Mouse (Mus musculus) heart, adult 9 months (tissue): ENCODE results near the gene Ptger1.
A peak's percentile ranks its signal among the peaks of the same experiment; 100 is the strongest.

Experiments used
- DNase-seq, 2 experiments: peaks; one replicate each; pipeline ENCODE4 v3.0.0; 2022; ENCODE audit warnings: low spot score in 2 of 2

The Ptger1 gene

DNA sequence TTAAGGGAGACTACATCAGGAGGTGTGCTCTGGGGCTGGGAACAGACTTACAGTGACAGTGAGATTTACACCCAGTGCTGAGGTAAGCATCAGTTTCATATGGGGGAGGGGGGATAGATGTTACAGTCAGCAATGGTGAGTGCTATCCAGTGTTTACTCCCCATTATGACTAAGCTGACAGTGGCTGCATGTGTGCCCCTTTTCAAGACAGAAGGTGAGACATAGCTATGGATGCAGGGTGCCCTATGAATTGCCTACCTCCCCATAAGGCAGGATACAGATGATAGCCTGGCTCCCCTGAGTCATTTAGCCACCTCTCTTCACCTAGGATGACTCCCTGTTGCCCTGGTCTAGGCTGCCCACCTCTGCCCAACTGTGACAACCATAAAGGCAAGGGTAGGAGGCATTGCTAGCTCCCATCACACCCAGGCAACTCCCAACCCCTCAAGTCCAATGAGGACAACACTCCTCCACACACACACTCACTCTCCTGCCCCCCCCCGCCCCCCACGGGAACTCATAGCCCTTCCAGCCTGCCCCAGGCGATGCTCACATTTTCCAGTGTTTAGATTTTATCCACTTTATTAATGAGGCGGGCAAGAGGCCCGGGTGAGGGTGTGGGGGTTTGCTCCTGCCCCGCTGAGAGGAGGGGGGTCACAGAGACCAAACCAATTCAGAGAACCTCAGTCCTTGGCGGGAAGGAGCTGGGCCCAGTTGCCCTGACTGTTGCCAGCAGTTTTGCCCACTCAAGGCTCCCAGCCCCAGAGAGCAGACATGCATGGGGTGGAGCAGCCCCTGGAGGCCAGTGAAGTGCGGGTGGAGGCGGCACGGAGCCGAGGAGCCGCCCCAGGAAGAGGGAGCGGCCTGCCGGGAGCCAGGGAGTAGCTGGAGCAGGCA is at the start of gene Ptger1:
Gene Ptger1 (plus strand): TSS at position 710 of the 897 bp plus-strand sequence.
- DNase-seq: peak; percentile 80 to 84

DNA sequence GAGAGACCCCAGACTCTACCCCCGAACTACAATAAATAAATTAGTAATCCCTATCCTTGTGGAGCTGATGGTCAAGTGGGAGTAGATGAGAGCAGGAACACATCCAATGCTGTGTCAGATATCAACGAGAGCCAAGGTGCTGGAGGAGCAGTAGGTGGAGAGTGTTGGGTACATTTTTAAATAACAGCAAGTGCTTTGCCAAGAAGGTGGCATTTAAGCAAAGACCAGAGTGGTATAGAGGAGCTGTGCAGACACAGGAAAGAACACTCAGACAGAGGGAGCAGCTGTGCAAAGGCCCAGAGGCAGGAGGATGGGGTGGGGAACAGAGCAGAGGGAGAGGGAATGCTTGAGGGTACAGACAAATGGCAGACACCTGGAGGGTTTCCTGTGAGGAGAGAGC is 49.4 kb upstream of the Ptger1 start:
- no peak for DNase-seq

DNA sequence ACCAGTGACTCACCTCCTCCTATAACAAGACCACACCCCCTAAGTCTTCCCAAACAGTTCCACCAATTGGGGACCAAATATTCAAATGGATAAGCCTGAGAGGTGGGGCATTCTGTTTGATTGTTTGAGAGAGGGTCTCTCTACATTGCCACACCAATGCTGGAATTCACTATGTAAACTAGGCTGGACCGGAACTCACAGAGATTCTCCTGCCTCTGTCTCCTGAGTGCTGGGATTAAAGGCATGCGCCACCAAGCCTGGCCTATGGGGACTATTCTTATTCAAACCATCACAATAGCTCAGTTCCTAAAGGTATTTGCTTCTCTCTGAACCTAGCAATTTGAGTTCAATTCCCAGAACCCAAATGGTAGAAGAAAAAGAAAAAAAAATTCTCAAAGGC is 47.9 kb upstream of the Ptger1 start:
- no peak for DNase-seq

DNA sequence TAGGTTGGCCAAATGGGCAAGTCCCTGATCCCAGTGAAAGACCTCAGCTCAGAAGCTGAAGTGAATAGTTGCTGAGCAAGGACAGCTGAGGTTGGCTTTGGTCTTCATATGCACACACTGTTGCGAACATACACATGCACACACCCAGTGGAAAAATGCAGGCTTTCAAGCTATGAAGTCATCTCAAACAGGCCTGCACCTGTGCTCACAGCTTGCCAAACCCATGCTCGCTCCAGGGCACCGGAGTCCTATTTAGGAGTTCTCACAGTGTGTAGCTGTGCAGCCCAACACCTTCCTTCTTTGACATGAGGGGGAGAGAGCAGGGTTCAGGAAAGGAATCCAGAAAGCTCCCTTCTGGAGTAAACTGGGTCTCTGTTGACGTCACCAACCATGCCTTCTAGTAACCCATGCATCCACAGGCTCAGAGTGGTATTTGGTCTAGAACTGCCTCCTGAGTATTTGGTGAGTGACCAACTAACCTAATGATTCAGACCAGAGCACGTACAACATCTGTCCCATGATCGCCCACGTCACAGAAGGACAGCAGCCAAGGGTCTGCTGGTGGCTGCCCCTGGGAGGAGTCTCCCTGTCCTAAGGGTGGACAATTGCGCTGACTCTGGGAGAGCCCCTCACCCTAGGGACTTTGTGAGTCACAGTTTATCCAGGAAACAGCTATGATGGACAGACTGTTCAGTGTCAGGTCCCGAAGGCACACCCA is 46.8 kb upstream of the Ptger1 start:
- no peak for DNase-seq

DNA sequence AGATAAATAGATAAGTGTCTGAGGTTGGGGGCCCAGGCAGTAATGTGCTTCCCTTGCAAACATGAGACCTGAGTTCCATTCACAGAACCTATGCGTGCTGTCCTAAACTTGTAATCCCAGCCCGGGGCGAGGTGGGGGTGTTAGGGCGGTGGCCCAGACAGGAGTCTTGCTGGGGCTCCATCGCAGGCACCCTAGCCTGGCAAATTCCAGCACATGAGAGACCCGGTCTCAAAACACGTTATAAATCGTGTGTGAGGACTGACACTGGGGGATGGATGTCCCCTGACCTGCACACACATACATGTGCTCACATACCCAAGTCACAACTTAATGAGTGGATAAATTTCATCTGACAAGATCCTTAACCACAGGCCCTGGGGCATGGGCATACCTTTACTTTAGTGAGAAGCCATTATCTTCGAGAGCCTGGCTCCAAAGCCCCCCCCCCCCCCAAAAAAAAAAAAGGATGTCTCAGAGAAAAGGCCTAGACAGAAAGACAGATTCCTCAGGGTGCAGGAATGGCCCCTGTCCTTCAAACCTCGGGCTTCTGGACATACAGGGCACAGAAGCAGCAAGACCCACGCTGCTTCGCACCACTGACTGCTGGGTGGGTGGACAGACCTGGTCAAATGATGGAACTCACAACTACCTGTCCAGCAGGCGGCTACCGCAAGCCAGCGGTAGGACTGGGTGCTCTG is 44.6 kb upstream of the Ptger1 start:
- no peak for DNase-seq

DNA sequence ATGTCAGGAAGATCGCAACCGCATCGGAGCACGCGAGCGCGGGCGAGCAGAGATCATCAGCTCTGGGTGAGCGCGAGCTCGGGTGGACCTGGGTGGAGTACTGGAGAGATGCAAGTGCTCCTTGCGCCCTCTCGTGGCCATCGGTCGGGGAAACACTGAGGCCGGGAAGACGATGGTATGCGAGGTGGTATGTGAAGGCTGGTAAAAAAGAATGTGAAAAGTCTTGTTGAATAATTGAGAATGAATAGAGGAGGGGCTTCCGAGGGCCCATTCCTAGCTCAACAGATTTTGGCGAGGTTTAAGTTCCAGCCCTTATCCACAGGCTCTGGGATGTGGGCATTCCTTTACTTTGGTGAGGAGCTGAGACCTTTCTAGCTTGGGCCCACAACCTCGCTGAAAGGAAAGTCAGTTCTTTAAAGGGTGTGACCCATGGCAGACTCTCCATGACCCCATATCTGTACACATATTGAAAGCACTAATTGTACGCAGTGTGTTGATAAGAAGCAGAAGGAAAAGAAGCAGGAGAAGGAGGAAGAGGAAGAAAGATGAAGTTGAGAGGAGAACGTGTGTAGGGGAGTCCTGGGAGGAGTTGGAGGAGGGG is 44.0 kb upstream of the Ptger1 start:
- peak; percentile 55 to 77 for DNase-seq

DNA sequence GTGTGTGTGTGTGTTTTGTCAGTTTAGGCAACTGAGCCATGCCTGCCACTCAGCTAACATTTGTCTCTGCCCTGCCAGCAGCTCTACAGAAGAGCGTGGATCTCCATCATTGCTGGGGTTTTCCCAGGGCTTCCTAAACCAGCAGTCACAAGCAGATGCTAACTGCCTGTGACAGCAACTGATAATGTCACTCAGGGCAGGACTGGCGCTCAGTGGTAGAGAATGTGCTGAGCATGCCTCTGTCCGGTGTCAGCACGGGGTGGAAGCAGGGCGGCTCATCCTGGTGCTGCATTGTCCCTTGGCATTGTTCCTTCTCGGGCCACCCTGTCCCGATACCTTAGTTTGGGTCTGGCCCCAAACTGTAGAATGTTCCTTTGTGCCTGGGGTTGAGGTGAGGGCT is 42.9 kb upstream of the Ptger1 start:
- no peak for DNase-seq

DNA sequence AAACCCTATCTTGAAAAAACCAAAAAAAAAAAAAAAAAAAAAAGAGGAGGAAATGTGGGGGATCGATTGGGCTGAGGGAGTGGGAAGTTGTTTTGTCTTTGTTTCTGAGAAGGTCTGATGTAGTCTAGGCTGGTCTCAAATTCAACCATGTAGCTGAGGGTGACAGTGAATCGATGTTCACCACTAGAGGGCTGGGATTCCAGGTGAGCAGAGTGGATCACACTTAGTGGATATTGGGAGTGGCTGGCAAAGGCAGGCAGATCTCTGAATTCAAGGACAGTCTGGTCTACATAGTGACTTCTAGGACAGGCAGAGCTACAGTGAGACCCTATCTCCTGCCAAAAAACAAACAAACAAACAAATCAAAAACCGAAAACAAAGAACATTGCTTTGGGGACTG is 41.7 kb upstream of the Ptger1 start:
- DNase-seq: no peak

DNA sequence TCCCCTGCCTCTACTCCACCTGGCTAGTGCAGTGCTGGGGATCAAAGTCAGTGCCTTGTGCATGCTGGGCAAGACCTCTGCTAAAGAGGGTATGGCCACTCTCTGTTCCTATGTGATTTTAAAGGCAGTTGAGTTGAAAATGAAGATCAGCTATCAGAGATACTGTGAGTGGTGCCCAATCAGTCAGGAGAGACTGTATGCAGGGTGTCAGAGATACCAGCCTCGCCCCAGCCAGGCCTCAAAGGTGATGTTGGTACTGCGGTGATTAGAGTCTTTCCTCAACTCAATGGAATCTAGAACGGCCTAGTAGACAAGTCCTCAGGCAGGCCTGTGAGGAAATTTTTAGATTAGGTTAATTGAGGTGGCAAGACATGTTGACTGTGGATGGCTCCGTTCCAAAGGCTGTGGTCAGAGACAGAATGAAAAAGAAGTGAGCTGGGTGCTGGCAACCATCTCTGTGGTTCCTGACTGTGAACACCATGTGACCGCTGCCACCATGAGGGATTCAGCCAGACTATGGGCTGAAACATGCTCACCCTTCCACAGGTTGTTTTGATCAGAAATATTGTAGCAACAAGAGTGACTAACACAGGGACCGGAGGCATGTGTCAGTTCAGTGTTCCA is 40.7 kb upstream of the Ptger1 start:
- no peak for DNase-seq

DNA sequence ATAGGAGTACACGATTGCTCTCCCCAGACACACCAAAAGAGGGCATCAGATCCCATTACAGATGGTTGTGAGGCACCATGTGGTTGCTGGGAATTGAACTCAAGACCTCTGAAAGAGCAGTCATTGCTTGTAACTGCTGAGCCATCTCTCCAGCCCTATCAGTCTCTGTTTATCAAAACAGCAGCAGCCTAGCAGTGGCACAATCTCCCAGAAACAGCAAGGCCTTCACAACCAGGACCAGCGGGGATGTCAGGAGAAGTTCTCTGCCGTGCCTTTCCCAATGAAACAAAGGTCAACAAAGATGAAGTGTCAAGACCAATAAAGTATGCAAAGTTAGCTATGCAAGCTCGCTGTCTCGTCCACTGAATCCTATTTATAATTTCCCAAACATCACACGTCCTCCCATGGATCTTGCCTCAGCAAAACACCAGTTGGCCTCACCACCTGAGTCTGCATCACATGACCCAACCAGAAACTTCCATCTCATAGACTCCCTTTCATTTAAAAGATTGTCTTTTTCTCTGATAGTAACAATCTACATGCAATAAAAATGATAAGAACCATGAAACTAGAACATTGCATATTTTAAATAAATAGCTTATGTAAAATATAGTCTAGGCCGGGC is 34.3 kb upstream of the Ptger1 start:
- DNase-seq: no peak

DNA sequence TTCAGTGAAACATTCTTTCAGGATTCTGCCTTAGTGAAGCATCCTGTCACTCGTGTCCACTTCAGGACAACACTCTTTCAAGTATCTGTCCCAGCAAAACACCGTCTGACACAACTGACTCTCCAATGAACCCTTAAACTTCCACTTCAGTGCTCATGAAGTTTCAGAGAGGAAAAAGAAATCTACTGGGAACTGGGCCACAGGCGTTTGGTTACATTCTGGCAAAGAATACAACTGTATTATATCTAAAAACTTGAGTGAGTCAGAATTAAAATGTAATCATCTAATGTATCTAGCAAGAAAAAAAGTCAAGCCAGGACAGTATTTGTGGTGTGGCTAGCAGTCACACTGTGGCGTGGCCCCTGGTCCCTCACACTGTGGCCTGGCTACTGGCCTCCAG is 27.6 kb upstream of the Ptger1 start:
- DNase-seq: no peak

DNA sequence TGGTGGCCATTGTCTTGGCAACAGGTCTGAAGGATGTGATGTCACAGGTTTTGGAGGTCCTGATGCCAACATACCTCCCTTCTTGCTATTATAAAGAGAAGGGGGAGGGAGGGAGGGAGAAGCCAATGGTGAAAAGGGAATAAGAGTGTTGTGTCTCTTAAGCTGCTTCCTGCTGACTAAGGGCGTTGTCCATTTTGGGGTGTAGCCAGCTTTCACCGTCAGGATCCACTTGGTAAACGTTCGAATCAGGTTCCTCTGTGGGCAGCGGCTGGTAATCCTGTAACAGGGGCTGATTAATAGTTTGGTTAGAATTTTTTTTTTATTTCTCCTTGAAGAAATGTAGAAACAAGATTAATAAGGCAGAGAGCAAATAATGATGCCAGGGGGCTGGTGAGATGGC is 26.8 kb upstream of the Ptger1 start:
- DNase-seq: no peak

DNA sequence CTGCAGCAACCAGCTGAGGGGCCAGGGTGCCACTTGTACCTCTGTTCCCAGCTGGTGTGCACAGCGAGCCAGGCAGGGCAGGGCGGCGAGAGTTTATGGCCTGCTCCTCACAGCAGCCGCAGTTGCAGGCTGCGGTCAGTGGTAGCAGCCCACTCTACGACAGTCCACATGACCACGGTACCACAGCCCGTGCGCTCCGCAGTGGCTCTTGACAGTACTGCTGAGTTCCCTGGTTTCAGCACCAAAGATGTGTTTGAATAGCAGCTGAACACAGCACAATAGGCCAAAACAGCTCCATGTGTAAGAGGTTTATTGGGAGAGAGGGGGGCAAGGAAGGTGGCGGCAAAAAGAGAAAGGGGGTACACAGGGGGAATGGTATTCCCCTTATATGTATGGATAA is 19.0 kb upstream of the Ptger1 start:
- DNase-seq: no peak

DNA sequence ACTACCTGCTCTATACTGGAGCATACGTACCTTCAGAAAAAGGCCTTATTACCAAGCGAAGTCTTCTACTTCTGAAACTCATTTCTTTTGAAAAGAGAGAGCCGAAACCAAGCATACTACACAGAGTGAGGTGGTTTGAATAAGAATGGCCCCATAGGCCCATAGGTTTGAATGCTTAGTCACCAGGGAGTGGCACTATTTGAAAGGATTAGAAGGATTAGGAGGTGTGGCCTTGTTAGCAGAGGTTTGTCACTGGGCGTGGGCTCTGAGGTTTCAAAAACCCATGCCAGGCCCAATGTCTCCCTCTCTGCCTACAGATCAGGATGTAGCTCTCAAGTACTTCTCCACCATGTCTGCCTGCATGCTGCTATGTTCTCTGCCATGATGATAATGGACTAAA is 18.4 kb upstream of the Ptger1 start:
- no peak for DNase-seq

DNA sequence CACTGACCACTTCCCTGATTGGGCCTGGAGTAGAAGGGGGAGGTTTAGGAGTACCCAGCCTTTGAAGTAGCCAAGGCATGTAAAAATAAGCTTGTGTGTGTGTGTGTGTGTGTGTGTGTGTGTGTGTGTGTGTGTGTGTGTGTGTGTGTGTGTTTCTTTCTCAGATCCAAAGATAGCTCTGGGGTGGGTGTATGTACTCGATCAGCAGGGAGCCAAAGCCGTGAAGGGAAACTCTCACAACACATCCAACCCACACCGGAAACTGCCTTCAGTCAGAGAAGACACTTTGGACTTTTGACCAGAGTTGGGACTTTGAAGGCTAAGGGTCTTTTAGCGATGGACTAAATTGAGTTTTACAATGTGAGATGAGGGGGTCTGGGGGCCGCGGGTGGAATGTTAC is 16.8 kb upstream of the Ptger1 start:
- DNase-seq: no peak

DNA sequence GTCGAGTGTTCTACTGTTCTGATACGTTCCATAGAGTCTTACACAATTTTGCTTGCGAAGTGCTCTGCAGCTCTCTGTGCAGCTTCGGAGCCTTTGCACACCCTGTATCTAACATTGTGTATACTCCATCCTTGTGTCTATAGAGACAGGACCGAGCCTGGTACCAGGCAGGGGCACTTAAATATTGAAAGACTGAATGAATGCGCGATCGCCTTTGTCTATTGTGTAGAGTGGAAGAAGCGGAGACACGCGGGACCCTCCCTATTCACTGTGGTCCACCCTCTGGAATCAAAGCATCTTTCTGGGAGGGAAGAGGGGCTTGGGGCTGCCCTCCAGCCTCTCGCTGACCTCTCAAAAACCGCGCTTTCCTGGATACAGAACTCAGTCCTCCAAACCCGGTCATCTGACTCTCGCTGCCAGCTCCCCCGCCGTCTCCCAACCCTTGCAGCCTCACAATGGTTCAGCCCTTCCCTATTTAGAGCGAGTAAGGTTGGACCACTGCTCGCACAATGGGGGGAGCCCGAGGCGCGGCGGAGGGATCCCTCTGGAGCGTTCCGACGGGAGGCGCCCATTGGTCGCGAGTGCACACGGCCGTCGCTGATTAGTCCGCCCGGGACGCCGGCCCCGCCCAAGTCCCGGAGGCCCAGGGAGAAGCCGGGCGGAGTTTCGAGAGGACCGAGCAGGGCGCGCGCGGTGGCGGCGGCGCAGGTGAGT is 14.3 kb upstream of the Ptger1 start, which contains the start of gene Gipc1:
Gene Gipc1 (plus strand): TSS at position 648 of the 714 bp plus-strand sequence.
- peak; percentile 97 to 98 for DNase-seq

DNA sequence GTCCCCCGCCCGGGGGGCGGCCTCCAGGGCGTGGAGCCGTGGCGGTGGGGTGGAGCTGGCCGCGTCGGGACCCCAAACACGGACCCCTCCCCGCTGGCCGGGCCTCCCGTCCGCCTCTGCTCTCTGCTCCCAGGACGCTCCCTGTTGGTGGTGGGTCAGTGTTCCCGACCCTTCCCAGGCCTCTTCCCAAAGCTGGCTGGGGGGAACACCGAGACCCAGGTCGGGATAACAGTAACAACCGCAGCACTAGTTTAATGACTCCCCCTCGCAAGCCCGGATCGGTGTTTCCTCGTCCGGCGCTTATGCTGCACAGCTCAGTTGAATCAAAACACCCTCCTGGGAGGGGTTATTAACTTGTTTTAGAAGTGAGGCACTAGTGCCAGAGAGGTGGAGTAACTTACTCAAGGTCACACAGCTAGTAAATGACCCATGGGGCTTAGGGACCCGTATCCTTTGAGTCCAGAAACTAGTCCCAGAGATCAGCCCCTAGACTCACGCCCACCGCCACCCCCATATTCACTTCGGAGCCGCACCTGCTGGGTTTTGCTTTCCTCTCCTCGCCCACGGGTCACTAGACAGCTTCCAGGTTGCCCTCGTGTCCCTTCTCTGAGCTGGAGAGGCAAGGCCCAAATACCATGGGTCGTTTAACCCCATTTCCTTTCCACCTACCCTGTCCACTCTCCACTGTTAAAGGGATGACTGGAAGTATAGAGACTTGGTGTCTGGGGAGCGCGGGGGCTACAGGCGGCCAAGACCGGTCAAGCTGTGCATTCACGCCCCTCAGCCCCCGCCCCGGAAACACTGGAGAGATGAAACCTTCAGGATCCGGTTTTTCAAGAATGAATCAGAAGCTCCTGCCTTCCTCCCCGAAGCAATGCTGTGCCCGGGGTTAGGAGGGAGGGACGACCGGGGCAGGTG is 13.5 kb upstream of the Ptger1 start:
- DNase-seq: no peak

DNA sequence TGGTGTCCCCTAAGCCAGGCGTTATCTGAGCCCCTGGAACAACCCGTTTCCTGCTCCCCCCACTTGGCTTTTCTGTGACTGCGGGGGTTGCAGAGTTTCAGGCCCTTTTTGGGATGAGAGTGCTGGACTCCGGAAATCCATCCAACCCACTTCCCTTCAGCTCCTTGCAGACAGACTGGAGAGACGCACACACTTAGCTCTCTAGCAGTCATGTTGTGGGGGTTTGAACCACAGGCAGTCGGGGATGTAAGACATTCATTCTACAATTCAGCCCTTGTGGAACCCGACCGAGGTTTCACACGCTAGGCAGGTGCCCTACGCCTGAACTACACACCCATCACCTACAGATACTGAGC is 12.8 kb upstream of the Ptger1 start:
- peak in 1 of 2 experiments; percentile 41 for DNase-seq

DNA sequence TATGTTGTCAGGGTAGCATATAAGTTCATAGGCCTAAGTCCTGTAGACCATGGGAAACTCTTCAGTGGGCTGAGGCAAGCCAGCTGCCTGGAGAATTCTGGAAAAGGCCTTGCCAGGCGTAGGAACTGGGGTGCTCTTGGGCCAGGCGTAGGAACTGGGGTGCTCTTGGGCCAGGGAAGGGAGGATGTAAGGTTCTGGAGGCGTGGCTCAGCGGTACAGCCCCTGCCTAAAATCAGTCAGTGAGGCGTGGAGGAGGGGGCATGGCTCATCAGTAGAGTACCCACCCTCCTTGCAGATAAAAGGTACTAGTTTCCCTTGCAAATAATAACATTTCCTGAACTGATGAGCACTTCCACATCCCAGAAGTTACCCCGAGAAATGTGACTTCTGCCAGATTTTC is 11.8 kb upstream of the Ptger1 start:
- no peak for DNase-seq
